Mouse (Mus musculus) liver, adult 2 months (tissue): ENCODE results near the gene Fgfr3.

ENCODE experiments used
- CTCF ChIP-seq: fragments of 200-500 bp; IDR thresholded peaks from 2 replicates; pipeline ENCODE4 v1.5.1; 2011; ENCODE audit warnings: low read depth, low read length, control low read depth
- POLR2A ChIP-seq: fragments of 200-500 bp; IDR thresholded peaks from 2 replicates; pipeline ENCODE4 v1.6.1; 2011; ENCODE audit warnings: low read length, control low read depth; ENCODE audit not compliant: insufficient read depth; ENCODE audit errors: extremely low read depth

DNA sequence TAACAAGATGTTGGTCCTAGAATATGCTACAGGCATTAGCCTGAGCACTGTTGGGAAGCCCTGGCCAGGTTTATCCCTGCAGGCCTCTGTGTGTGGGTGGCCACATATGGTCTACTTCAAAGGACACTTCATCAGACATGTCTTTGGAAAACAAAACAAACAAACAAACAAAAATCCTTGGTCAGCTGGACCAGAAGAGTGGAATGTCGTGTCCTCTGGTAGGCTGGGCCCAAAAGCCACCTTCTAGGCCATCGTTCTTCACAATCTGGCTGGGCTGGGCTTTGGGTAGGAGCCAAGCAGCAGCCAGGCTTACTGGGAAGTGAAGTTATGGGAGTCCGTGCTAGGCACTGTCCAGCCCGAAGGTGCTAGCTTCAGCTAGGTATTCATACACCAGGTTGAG lies 14.3 kb upstream of the Fgfr3 start:
- TF ChIP-seq CTCF, result no peak
- TF ChIP-seq POLR2A, result no peak
